Mouse (Mus musculus): Measurements from ENCODE around the gene Gpr35. TPM values are rescaled to one million over a fixed set of nuclear protein-coding genes. Genes with fewer than 3 reads are reported as not detected.

Gpr35 gene
- polyA plus RNA-seq, 1 experiment from 2014 or later, result 0.55 TPM

Other genes with a start within 250 kb of the Gpr35 start
- 57.2 and 65.4 TPM in 2 replicates for gene Gpc1, start 119.2 kb upstream of the Gpr35 start, polyA plus RNA-seq (2015; fragmentation: Nextera tagmentation; extraction: Ambion mirVana)
- gene Ankmy1, start 48.0 kb upstream of the Gpr35 start, polyA plus RNA-seq (2015; fragmentation: Nextera tagmentation; extraction: Ambion mirVana), result 0.50 and 0.55 TPM in 2 replicates
- 15.5 and 17.3 TPM in 2 replicates for gene Dusp28, start 43.9 kb upstream of the Gpr35 start, polyA plus RNA-seq (2015; fragmentation: Nextera tagmentation; extraction: Ambion mirVana)
- 16.8 and 29.0 TPM in 2 replicates for gene Rnpepl1, start 40.1 kb upstream of the Gpr35 start, polyA plus RNA-seq (2015; fragmentation: Nextera tagmentation; extraction: Ambion mirVana)
- gene Capn10, start 16.5 kb upstream of the Gpr35 start, polyA plus RNA-seq (2015; fragmentation: Nextera tagmentation; extraction: Ambion mirVana), result 60.6 and 60.7 TPM in 2 replicates
- gene Aqp12, start 55.5 kb downstream of the Gpr35 start, polyA plus RNA-seq (2015; fragmentation: Nextera tagmentation; extraction: Ambion mirVana), result not detected in 2 replicates
- 497 and 573 TPM in 2 replicates for gene Kif1a, start 151.1 kb downstream of the Gpr35 start, polyA plus RNA-seq (2015; fragmentation: Nextera tagmentation; extraction: Ambion mirVana)
- gene Agxt, start 184.4 kb downstream of the Gpr35 start, polyA plus RNA-seq (2015; fragmentation: Nextera tagmentation; extraction: Ambion mirVana), result not detected in 2 replicates
- 0.40 and 0.54 TPM in 2 replicates for gene 2310007B03Rik, start 210.1 kb downstream of the Gpr35 start, polyA plus RNA-seq (2015; fragmentation: Nextera tagmentation; extraction: Ambion mirVana)
- 0.43 and 0.51 TPM in 2 replicates for gene Crocc2, start 217.9 kb downstream of the Gpr35 start, polyA plus RNA-seq (2015; fragmentation: Nextera tagmentation; extraction: Ambion mirVana)